In the genomic region with DNA sequence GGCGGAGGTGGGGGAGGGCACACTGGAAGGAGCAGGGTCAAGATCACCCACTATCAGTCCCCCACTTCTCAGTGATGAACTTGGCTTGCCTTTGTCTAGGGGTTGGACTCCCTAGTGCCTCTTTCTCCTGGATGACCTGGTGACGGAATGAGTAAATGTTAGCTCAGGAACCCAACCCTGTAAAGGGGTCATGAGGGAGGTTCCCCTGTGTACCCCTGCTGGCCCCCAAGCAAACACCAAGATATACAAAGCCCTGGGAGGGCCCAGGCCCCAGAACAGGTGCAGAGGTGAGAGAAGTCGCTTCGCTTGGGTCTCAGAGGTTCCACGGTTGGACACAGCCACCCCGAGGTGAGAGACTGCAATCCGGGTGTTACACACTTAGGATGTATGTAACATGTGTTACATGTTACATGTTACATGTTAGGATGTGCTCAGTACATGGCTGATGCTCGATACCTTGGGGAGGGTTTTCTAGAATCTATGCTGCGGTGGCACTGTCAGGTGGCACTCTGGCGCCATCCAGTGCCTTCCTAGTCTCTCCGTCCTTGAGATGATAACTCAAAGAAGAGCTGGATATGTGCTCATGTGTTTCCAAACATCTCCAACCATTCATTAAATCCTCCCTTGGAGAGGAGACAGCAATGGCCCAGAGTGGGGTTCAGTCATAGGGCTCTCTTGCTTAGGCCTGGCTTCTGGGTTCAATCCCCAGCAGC, we compare ENCODE assay signal across 21 mouse cellular contexts. TPM values are rescaled to one million over a fixed set of nuclear protein-coding genes. Genes with fewer than 3 reads are reported as not detected.
A peak's percentile ranks its signal among the peaks of the same experiment; 100 is the strongest.
DNase-seq lines count a peak whose midpoint lies in the region; ATAC-seq and TF ChIP-seq lines count a peak whose summit lies in the region.
"Had no signal": no experiment of that assay in that cellular context is flagged by ENCODE, and none has a peak within 500 bp of the region (broad histone marks: within the 10 kb centered on the region; RNA-seq: fewer than 3 reads in every experiment).

Gene Bpifb1 (plus strand): TSS at position 273 of the 713 bp plus-strand sequence.

- H3K27me3 ChIP-seq in heart, adult 2 months (ENCODE audit: control insufficient read depth, insufficient read depth, low read length) = no peaks in the 10 kb centered on the region
- no peaks in the 10 kb centered on the region for H3K27me3 ChIP-seq in midbrain, postnatal 0 days (ENCODE audit: insufficient read depth, low read length)
- no peaks in the 10 kb centered on the region for H3K27me3 ChIP-seq in midbrain, embryonic 10.5 days (ENCODE audit: low read depth, poor library complexity, severe bottlenecking)
- H3K27me3 ChIP-seq in stomach, postnatal 0 days (ENCODE audit: control insufficient read depth, insufficient read depth, low read length) = no peaks in the 10 kb centered on the region
- H3K27me3 ChIP-seq: hindbrain, embryonic 15.5 days; kidney, embryonic 15.5 days; midbrain, embryonic 13.5 days had no signal

- H3K9ac ChIP-seq in heart, adult 2 months (ENCODE audit: low read depth, low read length) = no peak within 1 kb of the TSS
- H3K9ac ChIP-seq in midbrain, postnatal 0 days (replicated peaks; ENCODE audit: low read length, poor library complexity, severe bottlenecking) = no peak within 1 kb of the TSS
- H3K9ac ChIP-seq in stomach, postnatal 0 days (ENCODE audit: low read length) = peak within 1 kb of the TSS; percentile 45
- H3K9ac ChIP-seq: hindbrain, embryonic 15.5 days; kidney, embryonic 15.5 days; midbrain, embryonic 13.5 days had no signal

- ATAC-seq in midbrain, postnatal 0 days (ENCODE audit: low FRiP score) = no peak
- ATAC-seq in stomach, postnatal 0 days (ENCODE audit: low FRiP score, low TSS enrichment) = peak; percentile 78
- ATAC-seq: forebrain, embryonic 14.5 days; midbrain, embryonic 13.5 days had no signal

- intact Hi-C loops in heart, adult 2 months (cut with DNase I) = no loop called here
- intact Hi-C loops in heart, postnatal 10 days (cut with DNase I) = loop anchor here (2.0 kb wide), 1 partner anchor 16 kb away; no protein-coding TSS in a partner anchor

- no peak within 1 kb of the TSS for H3K4me2 ChIP-seq in midbrain, postnatal 0 days (ENCODE audit: low read depth, low read length, poor library complexity, severe bottlenecking)
- H3K4me2 ChIP-seq in stomach, postnatal 0 days (replicated peaks; ENCODE audit: low read depth) = peak within 1 kb of the TSS; percentile 34
- H3K4me2 ChIP-seq: hindbrain, embryonic 15.5 days; kidney, embryonic 15.5 days; midbrain, embryonic 13.5 days had no signal

- peak; percentile 19; the same call in 1 of the 2 replicates for TF ChIP-seq CTCF in heart, adult 2 months (IDR thresholded peaks at IDR 0.05)
- peak; percentile 65 for TF ChIP-seq CTCF in midbrain, postnatal 0 days (IDR thresholded peaks at IDR 0.05)
- TF ChIP-seq CTCF in stomach, postnatal 0 days (IDR thresholded peaks at IDR 0.05; ENCODE audit: low read depth) = peak; percentile 61

- 83% methylated on average over 11 of the region's 11 CpGs for WGBS in heart, adult 2 months
- WGBS in midbrain, postnatal 0 days = 83% methylated on average over 11 of the region's 11 CpGs
- 84% methylated on average over 11 of the region's 11 CpGs for WGBS in midbrain, embryonic 10.5 days
- WGBS in stomach, postnatal 0 days = 71% methylated on average over 11 of the region's 11 CpGs

- no peak within 1 kb of the TSS for H3K27ac ChIP-seq in heart, adult 2 months
- H3K27ac ChIP-seq in midbrain, postnatal 0 days (ENCODE audit: low read depth, low read length) = no peak within 1 kb of the TSS
- H3K27ac ChIP-seq in midbrain, embryonic 10.5 days (replicated peaks) = no peak within 1 kb of the TSS
- peak within 1 kb of the TSS; percentile 81 for H3K27ac ChIP-seq in stomach, postnatal 0 days (replicated peaks)
- H3K27ac ChIP-seq: hindbrain, embryonic 15.5 days; kidney, embryonic 15.5 days; macrophage; midbrain, embryonic 13.5 days had no signal

- no peak for TF ChIP-seq EP300 in heart, adult 2 months (IDR thresholded peaks at IDR 0.05; ENCODE audit: insufficient read depth, low read depth, low read length)
- TF ChIP-seq EP300 in stomach, postnatal 0 days (optimal IDR thresholded peaks at IDR 0.05) = no peak

- peaks cover 2% of the 10 kb centered on the region; the same call in 1 of the 2 replicates for H3K4me1 ChIP-seq in heart, adult 2 months (ENCODE audit: control insufficient read depth, insufficient read depth, low read length)
- no peaks in the 10 kb centered on the region for H3K4me1 ChIP-seq in midbrain, postnatal 0 days (ENCODE audit: insufficient read depth, low read length)
- H3K4me1 ChIP-seq in midbrain, embryonic 10.5 days = peaks cover 4% of the 10 kb centered on the region; the same call in 1 of the 2 replicates
- H3K4me1 ChIP-seq in stomach, postnatal 0 days (replicated peaks; ENCODE audit: control insufficient read depth, insufficient read depth) = no peaks in the 10 kb centered on the region
- H3K4me1 ChIP-seq: hindbrain, embryonic 15.5 days; kidney, embryonic 15.5 days; midbrain, embryonic 13.5 days had no signal

- no peaks in the 10 kb centered on the region for H3K9me3 ChIP-seq in midbrain, postnatal 0 days (ENCODE audit: low read length)
- H3K9me3 ChIP-seq in midbrain, embryonic 10.5 days (replicated peaks) = no peaks in the 10 kb centered on the region
- no peaks in the 10 kb centered on the region for H3K9me3 ChIP-seq in stomach, postnatal 0 days (ENCODE audit: control insufficient read depth, low read length)
- H3K9me3 ChIP-seq: hindbrain, embryonic 15.5 days; kidney, embryonic 15.5 days; midbrain, embryonic 13.5 days had no signal

- H3K4me3 ChIP-seq in heart, adult 2 months = no peak within 1 kb of the TSS
- H3K4me3 ChIP-seq in midbrain, postnatal 0 days (ENCODE audit: low read depth, low read length) = no peak within 1 kb of the TSS
- no peak within 1 kb of the TSS for H3K4me3 ChIP-seq in midbrain, embryonic 10.5 days
- peak within 1 kb of the TSS; percentile 19 for H3K4me3 ChIP-seq in stomach, postnatal 0 days (ENCODE audit: low read depth, low read length)
- H3K4me3 ChIP-seq: hindbrain, embryonic 15.5 days; kidney, embryonic 15.5 days; midbrain, embryonic 13.5 days had no signal

- H3K36me3 ChIP-seq in heart, adult 2 months (ENCODE audit: control insufficient read depth, insufficient read depth, low read length) = no peaks in the 10 kb centered on the region
- H3K36me3 ChIP-seq in midbrain, postnatal 0 days (ENCODE audit: insufficient read depth, low read length) = no peaks in the 10 kb centered on the region
- H3K36me3 ChIP-seq in midbrain, embryonic 10.5 days = no peaks in the 10 kb centered on the region
- H3K36me3 ChIP-seq in stomach, postnatal 0 days (ENCODE audit: control insufficient read depth, insufficient read depth, low read length) = no peaks in the 10 kb centered on the region
- H3K36me3 ChIP-seq: hindbrain, embryonic 15.5 days; kidney, embryonic 15.5 days; midbrain, embryonic 13.5 days had no signal

- no peaks in the 10 kb centered on the region for H3K79me2 ChIP-seq in heart, adult 2 months (replicated peaks; ENCODE audit: control insufficient read depth, insufficient read depth, low read length)

- DNase-seq in heart, adult 2 months = no peak
- no peak for DNase-seq in heart, postnatal 10 days
- peak; percentile 17 for DNase-seq in kidney, postnatal 10 days
- no peak for DNase-seq in kidney, adult 18-20 months
- peak; percentile 42 for DNase-seq in midbrain, postnatal 0 days (ENCODE audit: low spot score)
- no peak for DNase-seq in midbrain, embryonic 10.5 days (ENCODE audit: low spot score)
- peak; percentile 84 for DNase-seq in stomach, postnatal 0 days (ENCODE audit: low spot score)
- DNase-seq in T-cell, adult 2 months (ENCODE audit: low spot score) = no peak
- DNase-seq: adrenal gland, adult 8-10 months; cerebellum, adult 8-10 months; layer of hippocampus, adult 9-11 months; spleen, adult 18-20 months; thymus, adult 2 months had no signal

- TF ChIP-seq POLR2A in heart, adult 2 months (IDR thresholded peaks at IDR 0.05; ENCODE audit: insufficient read depth, low read depth, low read length) = no peak

RNA-seq across cellular contexts. Expression of gene Bpifb1, which starts in this region (rescaled TPM):
- total RNA-seq in heart, adult 2 months (2021) = under 1 TPM in 1 of 2 experiments, not detected in 1; 0.14 TPM
- 65.7 TPM in 1 of 2 replicates, not detected in the other for polyA plus RNA-seq in heart, adult 2 months (2012; rRNA removed)
- total RNA-seq in heart, postnatal 10 days (2021) = under 1 TPM; 0.15 to 0.24 TPM
- 0.27 and 0.47 TPM in 2 replicates for total RNA-seq in midbrain, postnatal 0 days (2014; rRNA removed)
- polyA plus RNA-seq in midbrain, postnatal 0 days (2015; fragmentation: Nextera tagmentation; extraction: Ambion mirVana) = 0.72 and 0.83 TPM in 2 replicates
- polyA plus RNA-seq in midbrain, embryonic 10.5 days (2016; fragmentation: Nextera tagmentation; extraction: Ambion mirVana) = not detected in 2 replicates
- 10,886 and 11,427 TPM in 2 replicates for polyA plus RNA-seq in stomach, postnatal 0 days (2015; fragmentation: Nextera tagmentation; extraction: Ambion mirVana)
- total RNA-seq: adrenal gland, adult 8-10 months; gastrocnemius, adult 18-20 months; liver, adult 2 months had no signal
- polyA plus RNA-seq: C2C12; liver, adult 2 months; macrophage had no signal

Comparison
In these comparisons a context has a peak if more than half of its experiments do, and no peak if none do; other contexts are left out.
1. RNA of gene Bpifb1 (polyA plus RNA-seq): 10,886 to 11,427 TPM in stomach, postnatal 0 days; 65.7 TPM in heart, adult 2 months, 0.72 to 0.83 TPM in midbrain, postnatal 0 days and not detected in midbrain, embryonic 10.5 days; every median in the first group is over 100 times any median in the second.
2. DNase-seq: peak in kidney, postnatal 10 days (single experiment) and stomach, postnatal 0 days (single experiment); none in heart, adult 2 months (0 of 2), heart, postnatal 10 days (0 of 2), kidney, adult 18-20 months (single experiment), midbrain, embryonic 10.5 days (single experiment) and T-cell, adult 2 months (single experiment).
3. Peak in DNase-seq in midbrain, postnatal 0 days; RNA of the gene not detected or under 1 TPM.
4. Peak in every context shown above with its lines, with median percentiles within 50 percentile points of each other: CTCF ChIP-seq.